Mouse (Mus musculus): ENCODE measurements around the gene Taf5l. TPM values are rescaled to one million over a fixed set of nuclear protein-coding genes. Genes with fewer than 3 reads are reported as not detected.
"Not testable (repeated sequence)": the region's sequence is repeated elsewhere in the genome, so short reads cannot be mapped to it uniquely, and the experiment has no call there.

Gene Taf5l
- polyA plus RNA-seq, 1 experiment = 1.8 TPM

GRCm38 (mm10) chr8:124019782-124020181 is 1.4 kb downstream of the Taf5l start:
- Histone ChIP-seq H3K4me3 (replicated peaks) (peak overlapping the region; percentile 68), H3K36me3 (ENCODE audit: control insufficient read depth) (peaks cover 67% of the 10 kb centered on the region), H3K9me3 (ENCODE audit: control insufficient read depth, low read length) (no peaks in the 10 kb centered on the region), H3K27me3 (ENCODE audit: control insufficient read depth) (no peaks in the 10 kb centered on the region), H3K4me1 (ENCODE audit: control insufficient read depth) (peaks cover 82% of the 10 kb centered on the region)
- no peak for TF ChIP-seq TAL1 (IDR thresholded peaks at IDR 0.05; ENCODE audit: low read length)
- TF ChIP-seq GATA1 (IDR thresholded peaks at IDR 0.05; ENCODE audit: low read length) = no peak

- peaks cover 79% of the 10 kb centered on the region for H3K36me3 ChIP-seq (ENCODE audit: control insufficient read depth)
- H3K4me1 ChIP-seq (ENCODE audit: control insufficient read depth) = peaks cover 93% of the 10 kb centered on the region
- TF ChIP-seq GATA1 (IDR thresholded peaks at IDR 0.05; ENCODE audit: low read length) (no peak), TAL1 (IDR thresholded peaks at IDR 0.05; ENCODE audit: low read length) (no peak)
- H3K27me3 ChIP-seq (ENCODE audit: control insufficient read depth) = no peaks in the 10 kb centered on the region
- H3K4me3 ChIP-seq (replicated peaks) = no peak overlapping the region
- no peaks in the 10 kb centered on the region for H3K9me3 ChIP-seq (ENCODE audit: control insufficient read depth, low read length)
These were observed 6.4 kb downstream of the Taf5l start for GRCm38 (mm10) chr8:124014751-124015150.

GRCm38 (mm10) chr8:124014299-124014698 is 6.9 kb downstream of the Taf5l start:
- peaks cover 91% of the 10 kb centered on the region for H3K4me1 ChIP-seq (ENCODE audit: control insufficient read depth)
- H3K27me3 ChIP-seq (ENCODE audit: control insufficient read depth) = not testable (repeated sequence)

GRCm38 (mm10) chr8:124011989-124012586 is 9.1 kb downstream of the Taf5l start:
- Histone ChIP-seq H3K36me3 (ENCODE audit: control insufficient read depth) (peaks cover 81% of the 10 kb centered on the region), H3K27me3 (ENCODE audit: control insufficient read depth) (no peaks in the 10 kb centered on the region), H3K9me3 (ENCODE audit: control insufficient read depth, low read length) (no peaks in the 10 kb centered on the region), H3K4me1 (ENCODE audit: control insufficient read depth) (peaks cover 68% of the 10 kb centered on the region), H3K4me3 (replicated peaks) (no peak overlapping the region)
- TF ChIP-seq TAL1 (IDR thresholded peaks at IDR 0.05; ENCODE audit: low read length) = no peak
- no peak for TF ChIP-seq GATA1 (IDR thresholded peaks at IDR 0.05; ENCODE audit: low read length)

More at GRCm38 (mm10) chr8:124014299-124014698, 6.9 kb downstream of the Taf5l start:
- not testable (repeated sequence) for H3K4me3 ChIP-seq (replicated peaks); H3K9me3 ChIP-seq (ENCODE audit: control insufficient read depth, low read length)
- peaks cover 79% of the 10 kb centered on the region for H3K36me3 ChIP-seq (ENCODE audit: control insufficient read depth)

GRCm38 (mm10) chr8:124011580-124011979 is 9.6 kb downstream of the Taf5l start:
- Histone ChIP-seq H3K36me3 (ENCODE audit: control insufficient read depth) (peaks cover 81% of the 10 kb centered on the region), H3K4me1 (ENCODE audit: control insufficient read depth) (peaks cover 63% of the 10 kb centered on the region), H3K9me3 (ENCODE audit: control insufficient read depth, low read length) (no peaks in the 10 kb centered on the region), H3K4me3 (replicated peaks) (no peak overlapping the region), H3K27me3 (ENCODE audit: control insufficient read depth) (no peaks in the 10 kb centered on the region)
- TF ChIP-seq GATA1 (IDR thresholded peaks at IDR 0.05; ENCODE audit: low read length) = no peak
- no peak for TF ChIP-seq TAL1 (IDR thresholded peaks at IDR 0.05; ENCODE audit: low read length)

GRCm38 (mm10) chr8:124007829-124008228 is 13.4 kb downstream of the Taf5l start:
- Histone ChIP-seq H3K36me3 (ENCODE audit: control insufficient read depth) (peaks cover 92% of the 10 kb centered on the region), H3K9me3 (ENCODE audit: control insufficient read depth, low read length) (no peaks in the 10 kb centered on the region), H3K4me3 (replicated peaks) (no peak overlapping the region), H3K27me3 (ENCODE audit: control insufficient read depth) (no peaks in the 10 kb centered on the region), H3K4me1 (ENCODE audit: control insufficient read depth) (peaks cover 34% of the 10 kb centered on the region)
- TF ChIP-seq GATA1 (IDR thresholded peaks at IDR 0.05; ENCODE audit: low read length) = no peak
- TF ChIP-seq TAL1 (IDR thresholded peaks at IDR 0.05; ENCODE audit: low read length) = no peak

- peaks cover 99% of the 10 kb centered on the region for H3K36me3 ChIP-seq (ENCODE audit: control insufficient read depth)
- no peaks in the 10 kb centered on the region for H3K27me3 ChIP-seq (ENCODE audit: control insufficient read depth)
- no peak for TF ChIP-seq TAL1 (IDR thresholded peaks at IDR 0.05; ENCODE audit: low read length)
- TF ChIP-seq GATA1 (IDR thresholded peaks at IDR 0.05; ENCODE audit: low read length) = no peak
- peaks cover 16% of the 10 kb centered on the region for H3K4me1 ChIP-seq (ENCODE audit: control insufficient read depth)
- no peaks in the 10 kb centered on the region for H3K9me3 ChIP-seq (ENCODE audit: control insufficient read depth, low read length)
- H3K4me3 ChIP-seq (replicated peaks) = no peak overlapping the region
These were observed 18.6 kb downstream of the Taf5l start for GRCm38 (mm10) chr8:124002546-124003108.

GRCm38 (mm10) chr8:123999568-123999967 is 21.6 kb downstream of the Taf5l start:
- peaks cover 97% of the 10 kb centered on the region for H3K36me3 ChIP-seq (ENCODE audit: control insufficient read depth)
- H3K4me3 ChIP-seq (replicated peaks) = no peak overlapping the region
- no peak for TF ChIP-seq GATA1 (IDR thresholded peaks at IDR 0.05; ENCODE audit: low read length)
- no peak for TF ChIP-seq TAL1 (IDR thresholded peaks at IDR 0.05; ENCODE audit: low read length)
- H3K4me1 ChIP-seq (ENCODE audit: control insufficient read depth) = peaks cover 19% of the 10 kb centered on the region
- H3K27me3 ChIP-seq (ENCODE audit: control insufficient read depth) = no peaks in the 10 kb centered on the region
- no peaks in the 10 kb centered on the region for H3K9me3 ChIP-seq (ENCODE audit: control insufficient read depth, low read length)

GRCm38 (mm10) chr8:123993997-123994396 is 27.2 kb downstream of the Taf5l start:
- TF ChIP-seq GATA1 (IDR thresholded peaks at IDR 0.05; ENCODE audit: low read length) (no peak), TAL1 (IDR thresholded peaks at IDR 0.05; ENCODE audit: low read length) (no peak)
- peaks cover 53% of the 10 kb centered on the region for H3K4me1 ChIP-seq (ENCODE audit: control insufficient read depth)
- H3K36me3 ChIP-seq (ENCODE audit: control insufficient read depth) = peaks cover 86% of the 10 kb centered on the region
- no peak overlapping the region for H3K4me3 ChIP-seq (replicated peaks)
- H3K27me3 ChIP-seq (ENCODE audit: control insufficient read depth) = no peaks in the 10 kb centered on the region
- no peaks in the 10 kb centered on the region for H3K9me3 ChIP-seq (ENCODE audit: control insufficient read depth, low read length)

All from erythroblast, embryonic 14.5 days (primary cell).